Mouse (Mus musculus): ENCODE data around the gene Pik3c2g. TPM values are rescaled to one million over a fixed set of nuclear protein-coding genes. Genes with fewer than 3 reads are reported as not detected.

Gene Pik3c2g
- not detected for total RNA-seq (2021)
- long read RNA-seq, experiment 1, result 0 reads
- long read RNA-seq, experiment 2, result 0 reads

DNA sequence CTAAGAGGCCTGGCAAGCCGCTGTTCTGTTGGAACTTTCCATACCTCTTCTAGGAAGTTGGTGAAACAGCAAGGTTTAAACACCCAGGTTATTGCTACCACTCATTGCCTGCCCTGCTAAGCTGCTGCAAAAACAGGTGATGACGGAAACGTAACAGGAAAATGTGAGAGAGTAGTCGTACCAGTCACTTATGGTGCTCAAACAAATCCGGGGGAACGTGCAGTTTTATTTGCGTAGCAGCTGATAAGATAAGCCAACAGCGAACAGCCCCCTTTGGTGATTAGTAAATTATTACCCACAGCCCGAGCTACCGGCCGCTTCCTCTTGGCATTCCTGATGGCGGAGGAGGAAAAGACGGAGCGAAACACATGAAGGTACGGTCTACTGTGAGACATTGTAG lies at the start of gene Pik3c2g:
TSS of gene Pik3c2g (plus strand) at position 330 of the 400 bp plus-strand sequence.
- Histone ChIP-seq H3K4me3 (no peak within 1 kb of the TSS), H3K27ac (no peak within 1 kb of the TSS)
- intact Hi-C loops (cut with DNase I), result loop anchor here (5.0 kb wide), 1 partner anchor 855 kb away; no protein-coding TSS in a partner anchor
- no peak for DNase-seq
- no peak for TF ChIP-seq CTCF (IDR thresholded peaks at IDR 0.05)

DNA sequence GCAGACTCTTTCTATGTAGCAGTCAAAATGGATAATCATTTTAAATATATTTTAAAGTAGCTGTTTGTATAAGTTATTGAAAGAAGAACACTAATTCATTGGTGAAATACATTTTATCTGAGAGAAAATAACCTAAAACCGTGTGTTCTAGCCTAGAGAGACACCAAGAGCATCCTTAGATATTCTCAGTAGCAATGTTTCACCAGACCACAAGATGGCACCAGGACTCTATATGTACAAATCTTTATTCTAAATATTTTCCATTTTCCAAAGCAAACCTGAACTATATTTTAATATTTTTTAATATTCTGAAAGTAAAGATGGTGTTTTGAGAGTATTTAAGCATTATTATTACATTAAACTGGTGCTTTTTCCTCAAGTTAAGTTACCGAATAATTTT lies 48.6 kb upstream of the Pik3c2g start:
- TF ChIP-seq CTCF (IDR thresholded peaks at IDR 0.05), result peak; percentile 33; the same call in 1 of the 2 replicates
- no peak for DNase-seq
- intact Hi-C loops (cut with DNase I), result no loop called here
- H3K4me3 ChIP-seq, result no peak overlapping the region
- no peak overlapping the region for H3K27ac ChIP-seq

DNA sequence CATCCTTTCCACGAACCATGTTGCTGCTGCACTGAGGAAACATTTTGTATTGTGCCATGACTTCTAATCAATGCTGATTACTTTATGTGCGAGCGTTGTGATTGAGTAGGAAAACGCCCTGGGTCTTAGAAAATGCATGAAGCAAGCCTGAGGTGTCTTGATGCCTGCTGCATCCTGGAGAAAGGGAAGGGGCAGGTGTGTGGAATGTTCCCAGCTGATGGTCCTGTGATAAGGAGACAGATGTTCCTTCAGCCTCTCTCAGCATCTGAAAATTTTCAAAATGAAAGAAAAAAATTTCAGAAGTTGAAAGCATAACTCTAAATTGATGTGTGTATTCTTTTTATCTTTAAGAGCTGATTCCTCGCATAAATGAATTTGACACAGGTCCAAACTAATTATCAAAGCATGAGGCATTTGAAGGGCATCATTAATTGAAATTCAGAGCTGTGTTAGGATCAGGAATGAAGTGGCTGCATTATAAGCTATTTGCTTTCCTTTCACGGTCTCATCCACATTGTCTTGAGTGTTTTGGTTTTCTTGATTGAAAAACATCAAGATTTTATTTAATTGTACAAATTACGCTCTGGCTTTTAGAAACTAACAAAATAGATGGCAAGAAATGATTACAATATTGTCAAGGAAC lies 31.4 kb upstream of the Pik3c2g start:
- no peak for TF ChIP-seq CTCF (IDR thresholded peaks at IDR 0.05)
- H3K27ac ChIP-seq, result no peak overlapping the region
- no peak for DNase-seq
- H3K4me3 ChIP-seq, result no peak overlapping the region
- intact Hi-C loops (cut with DNase I), result no loop called here

DNA sequence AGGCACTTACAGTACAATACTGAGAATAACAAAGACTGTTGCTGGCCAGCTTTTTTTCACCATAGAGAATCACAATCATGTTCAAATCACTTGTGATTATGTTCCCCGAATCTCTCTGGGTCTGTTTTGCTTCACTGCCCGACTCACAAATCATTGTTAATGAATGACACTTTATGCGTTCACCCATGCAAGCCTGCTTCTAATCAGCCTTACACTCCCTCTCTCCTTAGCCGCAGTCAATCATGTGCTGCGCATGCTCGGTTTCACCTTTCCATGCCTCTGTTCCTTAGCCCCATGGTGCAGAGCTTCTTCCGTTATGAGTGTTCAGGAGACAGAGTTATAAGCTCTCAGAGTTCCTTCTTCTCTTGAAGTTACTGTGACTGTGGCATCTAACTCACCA lies 17.8 kb upstream of the Pik3c2g start:
- no peak overlapping the region for H3K27ac ChIP-seq
- H3K4me3 ChIP-seq, result no peak overlapping the region
- intact Hi-C loops (cut with DNase I), result no loop called here
- DNase-seq, result no peak
- no peak for TF ChIP-seq CTCF (IDR thresholded peaks at IDR 0.05)

DNA sequence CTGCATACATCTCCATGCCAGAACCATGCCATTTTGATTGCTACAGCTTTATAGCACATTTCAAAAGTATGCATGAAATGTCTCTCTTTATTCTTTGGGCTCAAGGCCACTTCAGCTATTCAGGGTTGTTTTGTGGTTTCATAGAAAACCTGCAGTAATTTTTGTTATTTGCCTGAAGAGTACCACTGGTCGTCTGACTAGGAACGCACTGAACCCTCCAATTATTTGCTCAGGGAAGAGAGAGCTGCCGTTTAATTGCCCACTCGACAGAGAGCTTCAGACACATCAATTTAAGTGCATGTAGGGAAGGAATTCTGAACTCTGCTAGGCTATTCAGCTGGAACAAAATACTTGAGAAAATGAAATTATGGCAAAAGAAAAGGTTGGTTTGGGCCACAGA lies 11.2 kb upstream of the Pik3c2g start:
- DNase-seq, result no peak
- Histone ChIP-seq H3K4me3 (no peak overlapping the region), H3K27ac (no peak overlapping the region)
- intact Hi-C loops (cut with DNase I), result no loop called here
- TF ChIP-seq CTCF (IDR thresholded peaks at IDR 0.05), result no peak

DNA sequence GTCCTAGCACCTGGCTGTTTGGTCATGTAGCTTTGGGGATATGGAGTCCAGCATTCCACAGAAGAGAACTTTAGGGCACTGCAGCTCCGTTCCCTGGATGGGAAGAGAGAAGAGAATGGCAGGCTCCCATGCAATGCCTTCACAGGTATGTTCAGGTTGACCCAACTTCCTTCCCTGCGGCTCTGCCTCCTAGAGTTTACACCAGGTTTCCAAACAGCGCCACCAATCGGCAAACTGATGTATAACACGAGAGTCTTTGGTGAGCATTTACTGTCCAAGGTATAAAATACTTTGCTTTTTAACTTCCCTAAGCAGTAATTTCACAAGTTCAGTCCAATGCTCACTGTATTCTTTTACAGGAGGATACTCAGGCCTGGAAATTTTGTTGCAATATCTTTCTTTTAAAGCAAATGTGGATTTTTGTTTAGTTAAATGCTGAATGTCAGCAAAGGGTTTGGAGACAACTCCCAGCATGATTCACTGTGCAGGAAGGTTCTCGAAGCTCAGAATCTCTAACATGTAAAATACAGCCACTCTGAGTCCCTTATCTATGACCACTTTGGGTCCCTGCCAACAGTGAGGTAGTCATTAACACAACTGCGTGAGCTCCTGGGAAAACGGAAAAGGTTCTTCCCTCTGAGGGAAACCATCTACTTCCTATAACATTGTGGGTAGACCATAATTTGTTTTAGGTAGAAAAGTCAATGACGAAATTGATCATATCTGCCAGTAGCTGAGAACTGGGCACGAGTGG lies 10.6 kb upstream of the Pik3c2g start:
- H3K4me3 ChIP-seq, result no peak overlapping the region
- TF ChIP-seq CTCF (IDR thresholded peaks at IDR 0.05), result no peak
- intact Hi-C loops (cut with DNase I), result no loop called here
- no peak for DNase-seq
- H3K27ac ChIP-seq, result no peak overlapping the region

DNA sequence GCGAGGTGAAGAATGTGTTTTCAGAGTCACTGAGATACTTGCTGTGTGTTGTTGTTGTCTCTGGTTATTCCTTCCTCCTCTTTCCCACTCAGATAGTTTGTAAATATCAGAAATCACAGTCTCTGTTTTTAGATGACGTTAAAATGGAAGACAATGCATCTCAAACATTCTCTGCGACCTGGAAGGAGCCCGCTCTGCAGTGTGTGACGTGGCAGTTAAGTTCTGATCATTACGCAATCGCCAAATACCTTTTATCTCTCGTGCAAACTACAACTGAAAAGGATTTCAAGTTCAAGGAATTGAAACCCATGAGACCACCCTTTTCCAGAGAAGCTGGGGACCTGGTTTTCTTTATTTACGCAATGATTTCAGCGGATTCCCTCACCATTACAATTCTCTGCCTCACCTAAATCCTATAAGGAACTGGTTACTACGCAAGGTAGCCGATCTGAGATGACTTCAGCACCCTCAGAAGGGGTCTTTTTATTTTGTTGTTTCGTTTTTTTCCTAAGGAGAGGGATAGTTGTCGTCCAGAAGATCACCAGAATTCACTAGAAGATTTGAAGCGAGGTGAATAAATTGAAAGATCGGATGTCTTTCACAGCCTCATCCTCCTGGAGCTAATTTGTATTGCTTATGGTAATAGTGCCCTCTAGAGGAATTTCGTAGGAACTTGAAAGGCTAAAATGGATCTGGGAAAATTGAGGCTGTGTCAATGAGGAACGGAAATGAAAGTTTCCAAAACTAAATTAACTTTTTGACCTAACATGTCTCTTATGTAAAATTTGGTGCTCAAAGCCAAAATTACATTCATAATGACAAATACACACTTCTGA lies 9.8 kb upstream of the Pik3c2g start:
- TF ChIP-seq CTCF (IDR thresholded peaks at IDR 0.05), result peak; percentile 64
- intact Hi-C loops (cut with DNase I), result no loop called here
- no peak overlapping the region for H3K4me3 ChIP-seq
- no peak for DNase-seq
- H3K27ac ChIP-seq, result no peak overlapping the region

DNA sequence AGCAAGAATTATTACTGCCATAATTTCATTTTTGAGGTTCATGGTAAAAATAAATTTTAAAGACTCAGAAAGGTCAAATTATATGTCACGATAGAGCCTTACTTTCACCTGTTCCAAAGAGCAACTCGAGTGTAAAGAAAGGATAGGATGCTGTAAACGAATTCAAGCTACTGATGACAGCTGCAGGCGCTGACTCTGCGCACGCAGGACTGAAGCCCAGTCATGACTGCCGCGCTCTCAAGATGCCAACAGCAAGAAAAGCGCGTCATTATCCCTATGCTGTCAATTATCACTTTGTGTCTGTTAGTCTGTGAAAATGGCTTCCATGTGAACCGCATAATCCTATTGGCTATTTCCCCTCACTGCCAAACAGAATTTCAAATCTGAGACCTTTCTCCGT lies 457 bp downstream of the Pik3c2g start:
- no peak for DNase-seq
- intact Hi-C loops (cut with DNase I), result loop anchor here (5.0 kb wide), 1 partner anchor 855 kb away; no protein-coding TSS in a partner anchor
- H3K27ac ChIP-seq, result no peak overlapping the region
- no peak for TF ChIP-seq CTCF (IDR thresholded peaks at IDR 0.05)
- no peak overlapping the region for H3K4me3 ChIP-seq

DNA sequence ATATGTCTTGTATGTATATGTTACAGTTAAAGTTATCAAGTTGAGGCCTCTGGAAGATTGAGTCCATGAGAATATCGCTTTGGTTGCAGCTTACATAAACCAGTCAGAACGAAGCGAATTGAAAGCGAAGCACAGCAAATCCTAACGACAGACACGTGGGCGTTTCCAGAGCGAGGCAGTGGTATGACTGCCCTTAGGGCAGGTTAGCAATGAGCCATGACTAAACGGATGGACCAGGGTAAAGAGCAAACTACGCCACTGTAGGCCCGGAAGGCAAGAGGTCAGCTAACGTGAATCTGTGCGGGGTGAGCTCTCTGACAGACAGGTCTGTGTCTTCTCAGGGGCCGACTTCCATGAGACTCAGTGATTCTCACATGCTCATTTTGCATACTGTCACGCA lies 1.4 kb downstream of the Pik3c2g start:
- Histone ChIP-seq H3K27ac (no peak overlapping the region), H3K4me3 (no peak overlapping the region)
- intact Hi-C loops (cut with DNase I), result loop anchor here (5.0 kb wide), 1 partner anchor 854 kb away; no protein-coding TSS in a partner anchor
- no peak for TF ChIP-seq CTCF (IDR thresholded peaks at IDR 0.05)
- no peak for DNase-seq

DNA sequence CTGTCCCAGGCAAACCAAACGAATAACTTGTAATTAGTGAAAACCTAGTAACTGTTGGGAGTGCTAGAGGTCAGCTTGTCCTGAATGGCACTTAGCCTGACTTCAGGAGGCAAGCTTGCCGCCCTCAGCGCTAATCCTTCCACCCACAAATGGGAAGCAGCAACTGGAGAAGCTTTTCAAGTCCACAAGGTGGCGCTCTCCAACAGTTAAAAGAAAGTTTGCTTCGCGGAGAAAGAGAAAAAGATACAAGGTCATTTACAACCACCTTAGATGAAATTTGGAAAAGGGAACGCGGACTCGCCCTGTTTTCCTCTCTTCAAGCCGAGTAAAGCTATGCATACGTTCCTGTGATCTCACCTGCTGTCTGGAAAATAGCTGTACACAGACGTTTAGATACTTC lies 2.3 kb downstream of the Pik3c2g start:
- peak overlapping the region; percentile 54 for H3K4me3 ChIP-seq
- intact Hi-C loops (cut with DNase I), result loop anchor here (5.0 kb wide), 1 partner anchor 853 kb away; no protein-coding TSS in a partner anchor
- H3K27ac ChIP-seq, result no peak overlapping the region
- peak; percentile 83 for TF ChIP-seq CTCF (IDR thresholded peaks at IDR 0.05)
- DNase-seq, result peak; percentile 47

DNA sequence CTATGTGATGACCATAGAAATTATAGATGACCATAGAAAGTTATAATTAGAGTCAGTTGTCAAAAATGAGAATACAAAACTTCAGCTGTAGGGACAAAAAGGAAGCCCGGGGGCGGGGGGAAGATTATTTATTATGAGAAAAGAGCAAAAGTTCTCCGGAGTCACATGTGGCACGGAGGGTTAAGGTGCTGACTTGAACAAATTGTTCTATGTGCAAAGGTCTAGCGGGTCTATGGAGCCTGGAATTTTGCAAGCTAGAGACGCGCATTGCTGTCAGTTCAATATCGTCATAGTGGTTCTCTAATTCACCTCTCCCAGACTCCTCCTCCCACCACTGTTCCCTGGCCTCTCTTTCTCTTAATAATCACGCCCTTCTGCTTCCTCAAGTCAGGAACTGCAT lies 2.8 kb downstream of the Pik3c2g start:
- no peak for TF ChIP-seq CTCF (IDR thresholded peaks at IDR 0.05)
- Histone ChIP-seq H3K4me3 (no peak overlapping the region), H3K27ac (no peak overlapping the region)
- DNase-seq, result no peak
- intact Hi-C loops (cut with DNase I), result loop anchor here (5.0 kb wide), 1 partner anchor 852 kb away; no protein-coding TSS in a partner anchor

DNA sequence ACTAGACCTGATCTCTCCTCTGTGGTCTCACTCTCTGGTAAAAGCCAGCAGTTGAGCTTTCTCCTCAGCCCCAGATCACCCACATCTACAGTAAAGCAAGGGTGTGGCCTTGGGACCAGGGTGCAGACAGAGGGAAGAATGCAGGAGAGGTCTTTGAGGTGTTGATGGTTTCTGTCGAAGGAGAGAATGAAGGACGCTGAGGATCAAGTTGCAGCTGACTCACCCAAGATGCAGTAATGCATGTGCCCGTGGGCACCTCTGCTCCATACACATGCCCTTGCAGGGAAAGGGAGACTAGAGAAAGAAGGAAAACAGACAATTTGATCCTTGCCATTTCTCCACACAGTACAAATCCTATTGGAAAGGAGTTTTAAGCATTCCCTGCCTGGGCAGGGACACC lies 5.1 kb downstream of the Pik3c2g start:
- DNase-seq, result no peak
- no peak for TF ChIP-seq CTCF (IDR thresholded peaks at IDR 0.05)
- intact Hi-C loops (cut with DNase I), result no loop called here
- no peak overlapping the region for H3K4me3 ChIP-seq
- H3K27ac ChIP-seq, result no peak overlapping the region

DNA sequence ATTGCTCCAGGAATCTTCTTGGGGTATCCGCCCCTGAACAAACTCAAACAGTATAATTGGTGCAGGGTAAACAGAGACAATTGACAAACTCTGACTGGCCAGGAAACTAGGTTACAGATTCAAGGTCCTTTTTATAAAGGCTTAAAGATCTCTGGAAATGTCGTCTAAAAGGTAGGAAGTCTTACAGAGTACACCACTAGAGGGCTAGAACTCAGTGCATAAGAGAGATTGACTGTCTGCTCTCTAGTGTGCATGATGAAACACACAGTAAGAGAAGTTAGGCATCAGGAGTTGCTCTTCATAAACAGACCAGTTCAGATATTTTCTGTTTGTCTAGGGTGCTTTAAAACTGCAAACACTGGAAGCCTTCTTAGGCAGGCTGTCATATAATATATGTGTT lies 9.4 kb downstream of the Pik3c2g start:
- H3K27ac ChIP-seq, result no peak overlapping the region
- intact Hi-C loops (cut with DNase I), result no loop called here

More for the DNA sequence above, 9.4 kb downstream of the Pik3c2g start:
- no peak overlapping the region for H3K4me3 ChIP-seq
- no peak for DNase-seq
- TF ChIP-seq CTCF (IDR thresholded peaks at IDR 0.05), result peak; percentile 7; the same call in 1 of the 2 replicates

Data from gastrocnemius, adult 2 months (tissue).